Mouse (Mus musculus) liver, adult 2 months (tissue): Measurements from ENCODE around the gene Prdx5. TPM values are rescaled to one million over a fixed set of nuclear protein-coding genes. Genes with fewer than 3 reads are reported as not detected.
A peak's percentile ranks its signal among the peaks of the same experiment; 100 is the strongest.

Source experiments
- DNase-seq: peaks from one replicate; pipeline ENCODE4 v3.0.0-alpha.2; 2011; ENCODE audit warnings: low read depth, low spot score; ENCODE audit errors: extremely low read depth
- H3K27ac ChIP-seq: fragments of 200-500 bp; replicated peaks from 2 replicates; pipeline ENCODE4 v1.5.1; 2012; ENCODE audit warnings: low read depth, mild to moderate bottlenecking, control low read depth, inconsistent platforms, low read length; ENCODE audit not compliant: insufficient read depth
- H3K27me3 ChIP-seq: fragments of 200-500 bp; 2 replicates; pipeline ENCODE4 v1.6.1; 2012; ENCODE audit warnings: mild to moderate bottlenecking, moderate library complexity, low read length, inconsistent platforms; ENCODE audit not compliant: control insufficient read depth, insufficient read depth
- H3K36me3 ChIP-seq: fragments of 200-500 bp; 2 replicates; pipeline ENCODE4 v1.6.1; 2012; ENCODE audit warnings: low read length, inconsistent platforms; ENCODE audit not compliant: control insufficient read depth, insufficient read depth
- H3K4me1 ChIP-seq: fragments of 200-500 bp; 2 replicates; pipeline ENCODE4 v1.6.1; 2011; ENCODE audit warnings: low read length; ENCODE audit not compliant: control insufficient read depth, insufficient read depth
- H3K4me3 ChIP-seq: fragments of 200-500 bp; 2 replicates; pipeline ENCODE4 v1.5.1; 2011; ENCODE audit warnings: low read depth, mild to moderate bottlenecking, control low read depth, low read length, moderate library complexity; ENCODE audit not compliant: insufficient read depth
- H3K79me2 ChIP-seq: fragments of 200-500 bp; 2 replicates; pipeline ENCODE4 v1.6.1; 2012; ENCODE audit warnings: inconsistent platforms, mild to moderate bottlenecking, low read length, moderate library complexity; ENCODE audit not compliant: control insufficient read depth, insufficient read depth
- H3K9ac ChIP-seq: fragments of 200-500 bp; 2 replicates; pipeline ENCODE4 v1.6.1; 2012; ENCODE audit warnings: low read depth, mild to moderate bottlenecking, control low read depth, inconsistent platforms, low read length
- CTCF ChIP-seq: fragments of 200-500 bp; IDR thresholded peaks from 2 replicates; pipeline ENCODE4 v1.5.1; 2011; ENCODE audit warnings: low read depth, low read length, control low read depth
- POLR2A ChIP-seq: fragments of 200-500 bp; IDR thresholded peaks from 2 replicates; pipeline ENCODE4 v1.6.1; 2011; ENCODE audit warnings: low read length, control low read depth; ENCODE audit not compliant: insufficient read depth; ENCODE audit errors: extremely low read depth
- WGBS: fragments of 180-500 bp; shearing (Covaris S2); methylation state at CpG from one replicate; pipeline ENCODE4 v1.1.7; 2018; 5-methylcytosine and 5-hydroxymethylcytosine counted together
- polyA plus RNA-seq: library from polyadenylated mRNA; depleted of rRNA; stranded (reverse); fragments of >200 nt; gene quantifications from 2 replicates; pipeline ENCODE4 v1.2.3, GENCODE M21; 2012
- total RNA-seq: library from RNA; depleted of rRNA; stranded (reverse); fragments of >200 nt; gene quantifications from 2 replicates; pipeline ENCODE4 v1.2.3, GENCODE M21; 2014

Gene Prdx5
- total and polyA plus RNA-seq, 2 experiments, result 364 to 615 TPM

DNA sequence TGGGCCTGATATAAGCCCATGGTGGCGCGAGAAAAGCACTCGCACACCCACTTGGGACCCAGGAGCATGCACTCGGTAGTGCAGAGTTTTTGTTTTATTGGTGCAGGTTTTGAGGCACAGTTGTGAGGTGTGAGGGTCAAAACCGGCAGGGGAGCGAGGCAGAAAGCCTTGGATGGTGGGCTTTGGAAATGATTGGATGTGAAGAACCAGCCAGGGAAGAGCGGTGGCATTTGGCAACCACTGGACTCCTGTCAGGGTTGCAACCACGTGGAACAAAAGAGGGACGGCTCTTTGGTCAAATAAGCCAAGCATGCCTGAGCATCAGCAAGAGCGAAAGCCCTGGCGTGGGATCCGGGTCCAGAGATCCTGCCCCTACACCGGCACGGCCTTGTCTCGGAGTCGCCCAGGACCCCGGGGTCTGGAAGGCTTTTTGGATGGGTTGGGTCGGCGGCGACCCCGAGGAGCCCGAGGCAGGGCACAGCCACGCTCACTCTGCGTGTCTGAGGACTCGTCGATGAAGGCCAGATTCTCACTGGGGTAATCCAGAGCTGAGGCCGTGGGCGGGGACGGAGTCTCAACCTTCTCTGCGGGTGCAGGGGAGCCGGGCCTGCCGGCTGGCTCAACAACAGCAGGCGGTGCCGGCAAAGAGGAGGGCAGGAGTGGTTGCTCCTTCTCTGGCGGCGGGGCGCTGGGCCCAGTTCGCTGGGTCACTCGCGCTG lies 15.9 kb upstream of the Prdx5 start:
- H3K27me3 ChIP-seq, result no peaks in the 10 kb centered on the region
- no peak overlapping the region for H3K27ac ChIP-seq
- H3K4me3 ChIP-seq, result no peak overlapping the region

DNA sequence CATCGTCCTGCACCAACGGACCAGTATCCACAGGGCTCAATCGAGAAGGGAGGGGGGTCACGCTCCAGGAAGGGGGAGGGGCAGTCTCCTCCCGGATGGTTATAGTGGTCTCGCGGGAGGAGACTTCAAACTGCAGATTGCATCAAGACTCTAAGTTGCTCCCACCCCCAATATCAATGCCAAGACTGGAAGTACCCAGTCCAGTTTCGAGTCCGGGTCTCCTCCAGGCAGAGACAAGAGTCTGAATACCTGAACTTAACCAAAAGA lies 15.3 kb upstream of the Prdx5 start, which contains the start of gene Catsperz:
TSS of gene Catsperz (minus strand) at position 74 of the 267 bp plus-strand sequence.
- Histone ChIP-seq H3K9ac (no peak within 1 kb of the TSS; the same call in 1 of the 2 replicates), H3K27me3 (no peaks in the 10 kb centered on the region), H3K4me1 (peaks cover 14% of the 10 kb centered on the region; the same call in 1 of the 2 replicates), H3K79me2 (no peaks in the 10 kb centered on the region; the same call in 1 of the 2 replicates), H3K36me3 (no peaks in the 10 kb centered on the region), H3K27ac (no peak within 1 kb of the TSS), H3K4me3 (no peak within 1 kb of the TSS)
- TF ChIP-seq POLR2A (no peak), CTCF (no peak)
- no peak for DNase-seq
- 9% methylated on average over 9 of the region's 9 CpGs for WGBS

More for the DNA sequence above, 15.9 kb upstream of the Prdx5 start:
- Histone ChIP-seq H3K79me2 (no peaks in the 10 kb centered on the region; the same call in 1 of the 2 replicates), H3K36me3 (no peaks in the 10 kb centered on the region), H3K9ac (no peak overlapping the region), H3K4me1 (peaks cover 11% of the 10 kb centered on the region; the same call in 1 of the 2 replicates)
- DNase-seq, result peak; percentile 48
- WGBS, result 25% methylated on average over 38 of the region's 40 CpGs
- TF ChIP-seq POLR2A (no peak), CTCF (no peak)

DNA sequence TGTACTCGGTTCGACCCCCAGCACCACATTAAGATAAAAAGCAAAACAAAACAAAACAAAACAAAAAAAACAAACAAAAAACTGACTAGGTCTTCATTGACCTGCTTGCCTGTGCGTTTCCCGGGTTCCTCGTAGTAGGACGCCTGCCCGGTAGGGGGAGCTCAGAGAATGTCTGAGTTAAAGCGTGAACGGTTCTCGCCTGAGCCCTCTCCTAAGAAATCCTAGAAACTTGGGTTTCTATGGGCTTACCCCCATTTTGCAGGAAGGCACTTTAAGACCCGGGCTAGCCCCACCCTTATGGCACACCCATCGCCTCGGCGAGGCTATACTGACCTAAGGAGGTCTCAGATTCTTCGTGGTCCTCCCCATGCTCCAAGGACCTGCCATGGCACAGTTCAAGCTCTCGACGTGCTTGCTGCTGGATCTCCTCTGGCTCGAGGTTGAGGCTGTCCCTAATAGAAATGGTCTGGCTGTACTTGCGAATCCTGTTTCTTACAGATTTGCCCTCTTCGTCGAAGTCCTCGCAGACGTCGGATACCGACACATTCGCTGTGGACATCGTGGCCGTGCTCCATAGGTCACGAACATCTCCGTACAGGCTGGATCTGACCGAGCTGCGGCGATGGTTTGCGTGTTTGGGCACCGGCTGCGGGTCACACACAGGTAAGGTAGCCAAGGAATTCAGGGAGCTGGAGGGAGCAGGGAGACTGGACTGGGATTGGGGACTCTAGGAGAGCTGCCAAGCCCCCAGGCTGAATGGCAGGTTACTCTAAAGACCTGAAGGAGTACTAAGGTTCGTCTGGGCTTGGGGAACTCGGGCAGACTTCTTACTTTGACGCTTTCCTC lies 14.8 kb upstream of the Prdx5 start:
- no peaks in the 10 kb centered on the region for H3K27me3 ChIP-seq

DNA sequence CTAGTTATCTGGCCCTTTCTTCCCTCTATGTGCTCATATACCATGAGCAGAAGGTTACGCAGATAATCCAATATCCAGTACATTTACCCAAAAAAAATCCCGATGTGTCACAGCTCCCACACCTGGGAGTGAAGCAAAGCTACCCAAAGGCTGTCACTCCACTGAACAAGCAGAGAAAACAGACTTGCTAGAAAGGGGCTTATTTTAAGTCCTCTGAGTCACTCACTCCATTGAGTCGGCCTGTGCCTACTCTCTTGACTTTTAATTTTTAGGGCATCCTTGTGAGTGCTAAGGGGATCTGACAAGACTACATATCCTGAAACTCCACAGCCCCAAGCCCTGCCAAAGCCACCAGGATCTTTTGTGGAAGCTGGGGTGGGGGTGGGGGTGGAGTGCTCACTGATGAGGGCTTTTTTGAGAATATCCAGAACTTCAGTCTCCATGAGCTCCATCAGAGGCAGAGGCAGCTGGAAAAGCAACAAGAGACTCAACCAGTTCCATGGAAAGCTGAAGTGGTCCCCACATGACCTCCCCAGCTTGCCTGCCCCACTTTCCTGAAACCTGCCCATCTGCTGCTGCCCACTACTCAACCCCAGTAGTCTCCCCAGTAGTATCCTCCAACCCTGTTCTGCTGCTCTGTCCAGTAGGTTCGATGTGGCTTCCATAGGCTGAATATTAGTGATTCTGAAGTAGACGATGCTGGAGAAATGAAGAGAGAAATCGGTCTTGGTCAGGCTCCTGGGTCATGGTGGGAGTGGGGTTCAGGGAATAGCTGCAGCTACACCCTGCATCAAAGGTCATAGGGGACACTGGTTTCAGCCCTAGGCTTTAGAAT lies 13.2 kb upstream of the Prdx5 start:
- Histone ChIP-seq H3K79me2 (no peaks in the 10 kb centered on the region; the same call in 1 of the 2 replicates), H3K36me3 (peaks cover 2% of the 10 kb centered on the region; the same call in 1 of the 2 replicates), H3K27me3 (no peaks in the 10 kb centered on the region), H3K9ac (no peak overlapping the region; the same call in 1 of the 2 replicates), H3K27ac (no peak overlapping the region), H3K4me1 (peaks cover 31% of the 10 kb centered on the region), H3K4me3 (no peak overlapping the region)
- WGBS, result 76% methylated on average over 6 of the region's 6 CpGs
- no peak for TF ChIP-seq POLR2A
- TF ChIP-seq CTCF, result no peak
- DNase-seq, result no peak

More for the DNA sequence above, 14.8 kb upstream of the Prdx5 start:
- H3K9ac ChIP-seq, result no peak overlapping the region; the same call in 1 of the 2 replicates
- no peaks in the 10 kb centered on the region for H3K36me3 ChIP-seq
- H3K4me1 ChIP-seq, result peaks cover 19% of the 10 kb centered on the region
- DNase-seq, result peak; percentile 65
- H3K27ac ChIP-seq, result no peak overlapping the region
- no peak overlapping the region for H3K4me3 ChIP-seq
- H3K79me2 ChIP-seq, result no peaks in the 10 kb centered on the region; the same call in 1 of the 2 replicates
- WGBS, result 4% methylated on average over 39 of the region's 39 CpGs
- TF ChIP-seq POLR2A, result no peak
- peak; percentile 89 for TF ChIP-seq CTCF

DNA sequence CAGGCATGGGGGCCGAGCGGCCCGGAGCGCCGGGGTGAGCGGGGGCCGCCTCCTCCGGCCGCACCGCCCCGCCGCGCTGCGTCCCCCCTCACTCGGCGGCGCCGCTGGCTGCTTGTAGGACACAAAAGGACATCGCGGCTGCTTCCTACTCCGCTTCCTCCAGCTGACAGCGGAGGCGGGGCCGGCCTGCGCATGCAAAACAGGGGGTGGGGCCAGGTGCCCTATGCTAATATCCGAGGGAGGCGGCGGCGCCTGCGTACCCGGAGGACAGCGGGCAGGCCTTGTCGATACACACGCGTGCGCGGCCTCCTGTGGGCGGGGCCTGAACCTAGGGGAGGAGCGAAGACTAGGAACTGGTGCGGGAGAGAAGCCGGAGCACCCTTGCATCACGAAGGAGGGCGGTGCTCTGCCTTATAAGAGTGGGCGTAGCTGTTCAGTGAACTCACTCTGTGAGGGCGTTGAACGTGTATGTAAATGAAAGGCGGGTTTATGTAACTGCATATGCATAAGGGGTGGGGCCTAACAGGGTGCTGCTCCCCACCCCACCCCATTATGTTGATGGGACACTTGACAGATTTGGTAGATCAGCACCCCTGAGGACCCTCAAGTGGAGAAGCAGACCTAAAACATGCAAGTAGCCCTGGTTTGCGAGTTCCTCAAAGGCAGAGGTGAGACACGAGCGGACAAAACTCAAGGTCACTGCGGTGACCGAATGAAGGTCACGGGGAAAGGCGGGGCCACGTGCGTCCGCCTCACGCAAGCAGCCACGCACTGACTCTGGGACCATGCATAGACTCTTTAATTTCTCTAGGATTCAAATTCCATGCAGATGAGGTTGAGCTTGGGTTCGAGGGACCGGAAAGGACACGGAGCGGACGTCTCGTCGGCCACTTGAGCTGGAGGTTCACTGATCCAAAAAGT lies 12.0 kb upstream of the Prdx5 start, which contains the start of gene Esrra:
TSS of gene Esrra (minus strand) at position 167 of the 921 bp plus-strand sequence.
- Histone ChIP-seq H3K36me3 (peaks cover 2% of the 10 kb centered on the region; the same call in 1 of the 2 replicates), H3K9ac (peak within 1 kb of the TSS; percentile 74), H3K4me1 (peaks cover 36% of the 10 kb centered on the region), H3K4me3 (peak within 1 kb of the TSS; percentile 71), H3K27me3 (no peaks in the 10 kb centered on the region), H3K79me2 (no peaks in the 10 kb centered on the region; the same call in 1 of the 2 replicates), H3K27ac (peak within 1 kb of the TSS; percentile 84)
- TF ChIP-seq CTCF (no peak), POLR2A (peak; percentile 86)
- peak; percentile 99 for DNase-seq
- under 1% methylated on average over 66 of the region's 66 CpGs for WGBS
